Mouse (Mus musculus) kidney, adult 2 months (tissue): ENCODE measurements at regions not wholly inside any gene's neighbourhood (a gene's known extent, or its start where the extent isn't known, plus 50 kb on each side); places are given as distances from the start of the nearest gene placed in this dataset.

Source experiments
- CTCF ChIP-seq: fragments of 200-500 bp; conservative IDR thresholded peaks from 2 replicates; pipeline ENCODE4 v1.5.1; 2011; ENCODE audit warnings: low read depth, mild to moderate bottlenecking, control low read depth, low read length, moderate library complexity, mixed read lengths; ENCODE audit not compliant: insufficient read depth, insufficient read length
- POLR2A ChIP-seq: fragments of 200-500 bp; IDR thresholded peaks from one replicate; pipeline ENCODE4 v1.6.1; 2011; ENCODE audit warnings: low read depth, low read length, control low read depth

DNA sequence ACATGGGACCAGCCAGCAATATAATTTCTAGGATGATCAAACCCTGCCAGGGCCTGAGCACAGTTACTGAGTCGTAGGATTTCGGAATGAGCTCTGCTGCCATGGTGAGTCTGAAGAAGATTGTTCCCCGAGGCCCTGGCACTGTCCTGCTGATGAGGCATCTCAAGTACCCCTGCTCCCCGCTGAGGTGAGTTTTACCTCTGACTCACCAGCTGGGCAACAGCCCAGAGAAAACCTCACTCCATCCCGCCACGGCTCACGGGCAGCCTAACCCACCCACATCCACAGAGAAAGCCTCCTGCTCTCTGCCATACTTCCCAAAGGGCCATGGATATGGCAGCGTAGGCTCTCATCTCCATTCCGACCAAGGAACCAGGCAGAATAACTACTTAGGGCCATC is 62.6 kb upstream of the A530016L24Rik start:
- TF ChIP-seq POLR2A (no peak), CTCF (no peak)
